Mouse (Mus musculus) T-cell, adult 66 days (primary cell): Measurements from ENCODE around the gene Kcnj9. TPM values are rescaled to one million over a fixed set of nuclear protein-coding genes. Genes with fewer than 3 reads are reported as not detected.

Source experiments
- total RNA-seq, 2 experiments: library from RNA; stranded (reverse); gene quantifications; 3 replicates in 1 of 2; 4 replicates in 1 of 2; pipeline ENCODE4 v1.2.4; 2023

Gene Kcnj9
- total RNA-seq: not detected

GRCm38 (mm10) chr1:172329131-172329530 lies at the start of gene Kcnj9:
Gene Kcnj9 (minus strand): TSS chr1:172329318.

GRCm38 (mm10) chr1:172376198-172376667 lies 47.1 kb upstream of the Kcnj9 start, which contains the start of gene Pigm:
Gene Pigm (plus strand): TSS chr1:172376546.

GRCm38 (mm10) chr1:172340729-172341321 lies 11.7 kb upstream of the Kcnj9 start, which contains the start of gene Kcnj10:
Gene Kcnj10 (plus strand): TSS chr1:172341210.

GRCm38 (mm10) chr1:172297611-172298537 lies 31.2 kb downstream of the Kcnj9 start, which contains the start of gene Atp1a2:
Gene Atp1a2 (minus strand): TSS chr1:172298064.

Other genes with a start within 250 kb of the Kcnj9 start
- gene Copa, start 246.8 kb downstream of the Kcnj9 start, total RNA-seq: 100 to 1,000 TPM; 154 to 160 TPM
- gene Ncstn, start 246.5 kb downstream of the Kcnj9 start, total RNA-seq: 10 to 100 TPM; 79.2 to 81.0 TPM
- 10 to 100 TPM; 49.1 to 50.7 TPM for gene Pex19, start 202.6 kb downstream of the Kcnj9 start, total RNA-seq
- 100 to 1,000 TPM; 101 to 109 TPM for gene Dcaf8, start 181.2 kb downstream of the Kcnj9 start, total RNA-seq
- gene Pea15a, start 122.5 kb downstream of the Kcnj9 start, total RNA-seq: 10 to 100 TPM; 51.7 to 67.5 TPM
- not detected for gene Casq1, start 109.5 kb downstream of the Kcnj9 start, total RNA-seq
- gene Atp1a4, start 70.9 kb downstream of the Kcnj9 start, total RNA-seq: not detected
- gene Igsf8, start 67.7 kb downstream of the Kcnj9 start, total RNA-seq: 10 to 100 TPM; 24.4 to 31.0 TPM
- gene Atp1a2, start 31.3 kb downstream of the Kcnj9 start, total RNA-seq: under 1 TPM; 0.09 to 0.15 TPM
- gene Kcnj10, start 11.9 kb upstream of the Kcnj9 start, total RNA-seq: 1 to 10 TPM in 1 of 2 experiments, under 1 TPM in 1; 0.71 to 1.3 TPM
- gene Pigm, start 47.2 kb upstream of the Kcnj9 start, total RNA-seq: 10 to 100 TPM; 29.8 to 33.2 TPM
- gene Slamf9, start 146.0 kb upstream of the Kcnj9 start, total RNA-seq: 1 to 10 TPM in 1 of 2 experiments, not detected in 1; 1.4 TPM
- 1 to 10 TPM in 1 of 2 experiments, under 1 TPM in 1; 0.89 to 1.6 TPM for gene Igsf9, start 152.5 kb upstream of the Kcnj9 start, total RNA-seq
- 100 to 1,000 TPM; 249 to 308 TPM for gene Tagln2, start 170.7 kb upstream of the Kcnj9 start, total RNA-seq
- gene Cfap45, start 191.5 kb upstream of the Kcnj9 start, total RNA-seq: under 1 TPM in 1 of 2 experiments, not detected in 1; 0.20 TPM
- not detected for gene Vsig8, start 226.6 kb upstream of the Kcnj9 start, total RNA-seq